Mouse (Mus musculus) neutrophil, adult 59 days (primary cell): Measurements from ENCODE around the gene Dnal4. TPM values are rescaled to one million over a fixed set of nuclear protein-coding genes. Genes with fewer than 3 reads are reported as not detected.

Experiments used
- total RNA-seq, 2 experiments: library from RNA; stranded (reverse); gene quantifications; 1 replicate in 1 of 2; 2 replicates in 1 of 2; pipeline ENCODE4 v1.2.4; 2023

Dnal4 gene
- 10 to 100 TPM in 1 of 2 experiments, 1 to 10 TPM in 1; 9.4 to 10.9 TPM for total RNA-seq

DNA sequence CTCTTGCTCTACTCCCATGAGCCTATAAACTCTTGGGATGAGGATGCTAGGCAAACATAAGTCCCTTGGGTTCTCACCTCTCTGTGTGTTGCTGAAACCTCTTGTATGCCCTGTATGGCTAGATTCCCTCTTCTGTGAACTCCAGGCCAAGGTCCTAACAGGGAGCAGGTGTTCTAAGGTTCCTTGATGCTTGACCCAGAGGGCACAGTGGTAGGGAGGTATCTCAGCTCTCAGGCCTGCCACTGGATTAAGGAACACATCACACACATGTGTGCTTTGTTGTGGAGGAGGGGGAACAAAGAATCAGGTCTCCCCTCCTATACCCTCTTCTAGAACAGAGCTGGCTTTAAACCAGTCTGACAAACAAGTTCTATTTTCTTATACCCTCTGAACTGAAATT is at the start of gene Dnal4:
TSS of gene Dnal4 (minus strand) at position 101 of the 400 bp plus-strand sequence.

DNA sequence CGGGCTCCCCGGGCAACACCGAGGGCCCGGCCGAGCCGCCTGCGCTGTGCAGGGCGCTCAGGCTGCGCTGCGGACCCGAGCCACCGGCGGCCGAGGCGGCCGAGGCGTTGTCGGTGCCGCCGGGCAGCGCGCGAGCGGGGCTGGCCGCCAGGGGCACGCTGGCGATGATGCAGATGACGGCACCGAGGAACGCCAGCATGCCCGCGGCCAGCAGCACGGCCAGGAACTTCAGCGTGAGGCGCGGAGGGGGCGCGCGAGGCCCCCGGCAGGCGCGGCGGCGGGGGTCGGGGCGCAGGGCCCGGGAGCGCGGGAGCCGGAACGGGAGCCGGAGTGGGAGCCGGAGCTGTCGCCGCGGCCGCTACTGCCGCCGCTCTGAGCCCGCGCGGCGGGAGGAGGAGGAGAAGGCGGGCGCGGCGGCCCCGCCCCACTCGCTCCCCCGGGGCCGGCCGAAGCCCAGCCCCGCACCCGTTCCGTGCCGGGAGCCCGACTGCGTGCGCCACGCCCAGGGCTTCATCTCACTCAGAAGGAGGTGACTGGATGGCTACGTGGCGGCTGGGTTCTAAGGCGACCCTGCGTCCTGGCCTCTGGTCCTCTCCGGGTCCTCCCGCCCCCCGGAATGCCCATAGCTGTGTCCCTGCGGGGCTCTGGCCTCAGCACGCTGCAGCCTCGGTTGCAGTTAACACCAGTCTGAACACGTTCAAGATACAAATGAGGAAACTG is 26.9 kb upstream of the Dnal4 start, which contains the start of gene Nptxr:
TSS of gene Nptxr (minus strand) at position 415 of the 720 bp plus-strand sequence.

DNA sequence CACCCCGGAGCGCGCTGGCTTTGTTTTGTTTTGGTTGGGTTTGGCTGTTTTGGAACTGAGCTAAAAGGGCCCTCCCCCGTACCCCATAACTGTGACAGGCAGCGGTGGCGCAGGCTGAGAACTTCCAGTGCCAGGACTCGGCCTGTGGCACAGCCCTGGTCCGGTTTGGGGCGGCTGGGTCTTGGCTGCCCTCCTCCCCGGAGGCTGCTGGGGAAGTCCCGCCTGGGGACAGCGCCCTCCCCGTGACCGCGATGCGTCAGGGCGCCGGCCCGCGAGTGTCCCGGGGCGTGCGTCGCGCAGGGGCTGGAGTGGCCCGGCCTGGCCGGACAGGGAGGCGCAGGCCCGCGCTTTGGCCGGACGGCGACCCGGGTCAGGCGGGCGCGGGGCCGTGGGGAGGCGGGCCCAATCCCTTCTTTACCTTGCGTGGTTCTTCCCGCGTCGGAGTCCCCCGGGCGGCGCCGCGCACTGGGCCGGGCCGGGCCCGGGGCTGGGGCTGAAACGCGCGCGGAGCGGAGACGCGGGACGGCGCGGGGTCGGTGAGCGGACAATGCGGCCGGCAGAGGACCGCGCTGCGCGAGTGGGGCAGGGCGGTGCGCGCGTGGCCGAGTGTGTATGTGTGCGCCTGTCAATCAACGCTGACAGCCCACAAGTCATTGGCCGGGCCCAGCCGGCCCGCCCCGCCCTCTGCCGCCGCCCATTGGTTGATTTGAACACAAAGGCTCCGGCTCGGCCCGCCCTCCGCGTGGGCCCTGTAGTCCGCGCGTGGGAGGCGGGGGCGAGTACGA is 35.5 kb downstream of the Dnal4 start, which contains the start of gene Sun2:
TSS of gene Sun2 (minus strand) at position 616 of the 785 bp plus-strand sequence.

Other genes with a start within 250 kb of the Dnal4 start
- gene Ddx17, start 231.1 kb downstream of the Dnal4 start, total RNA-seq: 100 to 1,000 TPM; 173 to 204 TPM
- gene Dmc1, start 172.7 kb downstream of the Dnal4 start, total RNA-seq: 1 to 10 TPM; 1.3 to 3.7 TPM
- gene Fam227a, start 118.9 kb downstream of the Dnal4 start, total RNA-seq: 1 to 10 TPM; 3.1 TPM
- gene Cby1, start 118.7 kb downstream of the Dnal4 start, total RNA-seq: 10 to 100 TPM; 24.0 to 24.6 TPM
- gene Tomm22, start 107.0 kb downstream of the Dnal4 start, total RNA-seq: 100 to 1,000 TPM; 101 to 111 TPM
- 10 to 100 TPM; 22.1 to 25.7 TPM for gene Josd1, start 89.9 kb downstream of the Dnal4 start, total RNA-seq
- 100 to 1,000 TPM in 1 of 2 experiments, 10 to 100 TPM in 1; 98.1 to 101 TPM for gene Gtpbp1, start 87.0 kb downstream of the Dnal4 start, total RNA-seq
- 100 to 1,000 TPM; 557 to 606 TPM for gene Sun2, start 35.3 kb downstream of the Dnal4 start, total RNA-seq
- gene Nptxr, start 26.9 kb upstream of the Dnal4 start, total RNA-seq: under 1 TPM; 0.07 to 0.44 TPM
- gene Npcd, start 56.4 kb upstream of the Dnal4 start, total RNA-seq: not detected
- 1 to 10 TPM; 5.0 to 6.3 TPM for gene Cbx6, start 56.8 kb upstream of the Dnal4 start, total RNA-seq
- gene Apobec3, start 113.8 kb upstream of the Dnal4 start, total RNA-seq: 10 to 100 TPM; 57.3 to 57.8 TPM
- gene Cbx7, start 193.3 kb upstream of the Dnal4 start, total RNA-seq: 1 to 10 TPM; 8.6 to 9.4 TPM
- under 1 TPM; 0.60 to 0.90 TPM for gene Pdgfb, start 237.1 kb upstream of the Dnal4 start, total RNA-seq